Mouse (Mus musculus) spleen, adult 2 months (tissue): ENCODE results near the gene Il1r1. TPM values are rescaled to one million over a fixed set of nuclear protein-coding genes. Genes with fewer than 3 reads are reported as not detected.

Source experiments
- DNase-seq, 2 experiments: peaks; one replicate each; pipeline versions ENCODE4 v3.0.0 to v3.0.0-alpha.2; 2012 to 2021; ENCODE audit warnings: low spot score in 2 of 2, low read depth in 1 of 2
- H3K27ac ChIP-seq: fragments of 200-500 bp; 2 replicates; pipeline ENCODE4 v1.5.1; 2012; ENCODE audit warnings: low read length, inconsistent platforms; ENCODE audit not compliant: insufficient read depth
- H3K27me3 ChIP-seq: fragments of 200-500 bp; 2 replicates; pipeline ENCODE4 v1.6.1; 2012; ENCODE audit warnings: mild to moderate bottlenecking, moderate library complexity, low read length, inconsistent platforms; ENCODE audit not compliant: control insufficient read depth, insufficient read depth
- H3K36me3 ChIP-seq: fragments of 200-500 bp; 2 replicates; pipeline ENCODE4 v1.6.1; 2012; ENCODE audit warnings: mild to moderate bottlenecking, low read length, inconsistent platforms; ENCODE audit not compliant: control insufficient read depth, insufficient read depth
- H3K4me1 ChIP-seq: fragments of 200-500 bp; 2 replicates; pipeline ENCODE4 v1.6.1; 2011; ENCODE audit warnings: inconsistent platforms; ENCODE audit not compliant: control insufficient read depth, insufficient read depth, insufficient read length
- H3K4me3 ChIP-seq: fragments of 200-500 bp; 2 replicates; pipeline ENCODE4 v1.5.1; 2011; ENCODE audit warnings: mild to moderate bottlenecking, inconsistent platforms; ENCODE audit not compliant: insufficient read depth, insufficient read length; ENCODE audit errors: extremely low read depth
- CTCF ChIP-seq: fragments of 200-500 bp; IDR thresholded peaks from 2 replicates; pipeline ENCODE4 v1.5.1; 2011; ENCODE audit warnings: mild to moderate bottlenecking, inconsistent platforms; ENCODE audit not compliant: insufficient read depth, insufficient read length, insufficient replicate concordance; ENCODE audit errors: extremely low read depth
- POLR2A ChIP-seq: fragments of 200-500 bp; IDR thresholded peaks from 2 replicates; pipeline ENCODE4 v1.6.1; 2011; ENCODE audit warnings: low read depth, low read length, inconsistent platforms
- WGBS: fragments of 180-500 bp; shearing (Covaris S2); methylation state at CpG from one replicate; pipeline ENCODE4 v1.1.7; 2018; 5-methylcytosine and 5-hydroxymethylcytosine counted together
- polyA plus RNA-seq: library from polyadenylated mRNA; depleted of rRNA; stranded (reverse); fragments of >200 nt; gene quantifications from 2 replicates; pipeline ENCODE4 v1.2.3, GENCODE M21; 2012

Il1r1 gene
- polyA plus RNA-seq, 1 experiment = 3.9 TPM

GRCm38 (mm10) chr1:40218603-40219002 is 6.3 kb upstream of the Il1r1 start:
- WGBS = 72% methylated on average over 3 of the region's 3 CpGs
- no peak for DNase-seq
- Histone ChIP-seq H3K4me1 (no peaks in the 10 kb centered on the region), H3K4me3 (no peak overlapping the region), H3K27me3 (no peaks in the 10 kb centered on the region), H3K36me3 (no peaks in the 10 kb centered on the region), H3K27ac (no peak overlapping the region)
- no peak for TF ChIP-seq POLR2A
- no peak for TF ChIP-seq CTCF

GRCm38 (mm10) chr1:40220549-40220948 is 4.3 kb upstream of the Il1r1 start:
- no peak for TF ChIP-seq CTCF
- no peak for TF ChIP-seq POLR2A
- Histone ChIP-seq H3K27me3 (no peaks in the 10 kb centered on the region), H3K36me3 (no peaks in the 10 kb centered on the region), H3K4me1 (0 out of 2 replicates have a peak, but pooled peaks cover 2% of the 10 kb centered on the region), H3K4me3 (no peak overlapping the region), H3K27ac (no peak overlapping the region)
- 82% methylated on average over 1 of the region's 1 CpGs for WGBS
- DNase-seq = no peak

DNA sequence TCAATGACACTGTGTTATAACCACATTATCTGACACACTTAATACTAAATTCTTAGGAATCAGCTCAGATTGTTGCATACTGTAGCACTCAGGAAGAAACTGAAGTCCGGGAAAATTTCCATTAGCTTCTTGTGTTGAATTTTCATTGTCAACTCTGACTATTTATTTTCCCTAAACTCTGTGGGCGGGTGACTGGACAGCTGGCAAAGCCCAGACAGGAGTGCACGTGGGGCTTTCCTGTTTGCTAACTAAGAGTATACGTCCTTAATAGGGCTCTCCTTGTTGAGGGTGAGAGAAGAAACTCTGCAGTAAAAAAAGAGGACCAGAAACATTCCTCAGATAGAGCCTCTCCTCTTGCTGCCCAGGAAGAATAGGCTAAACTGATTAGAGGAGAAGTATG is 3.0 kb upstream of the Il1r1 start:
- DNase-seq = no peak
- WGBS = 72% methylated on average over 4 of the region's 4 CpGs

GRCm38 (mm10) chr1:40222680-40223079 is 2.2 kb upstream of the Il1r1 start:
- no peak for DNase-seq
- WGBS = 89% methylated on average over 8 of the region's 8 CpGs
- no peak overlapping the region for H3K27ac ChIP-seq

More for the DNA sequence above, 3.0 kb upstream of the Il1r1 start:
- H3K4me3 ChIP-seq = no peak overlapping the region
- H3K27me3 ChIP-seq = no peaks in the 10 kb centered on the region
- TF ChIP-seq CTCF (no peak), POLR2A (no peak)
- no peak overlapping the region for H3K27ac ChIP-seq
- no peaks in the 10 kb centered on the region for H3K36me3 ChIP-seq
- H3K4me1 ChIP-seq = 0 out of 2 replicates have a peak, but pooled peaks cover 2% of the 10 kb centered on the region

GRCm38 (mm10) chr1:40223591-40223990 is 1.3 kb upstream of the Il1r1 start:
- TF ChIP-seq POLR2A (no peak), CTCF (no peak)
- Histone ChIP-seq H3K4me3 (no peak overlapping the region), H3K4me1 (0 out of 2 replicates have a peak, but pooled peaks cover 2% of the 10 kb centered on the region), H3K27ac (no peak overlapping the region), H3K27me3 (no peaks in the 10 kb centered on the region), H3K36me3 (no peaks in the 10 kb centered on the region)
- no peak for DNase-seq
- WGBS = 95% methylated on average over 2 of the region's 2 CpGs

More at GRCm38 (mm10) chr1:40222680-40223079, 2.2 kb upstream of the Il1r1 start:
- H3K27me3 ChIP-seq = no peaks in the 10 kb centered on the region
- no peaks in the 10 kb centered on the region for H3K36me3 ChIP-seq
- no peak for TF ChIP-seq CTCF
- no peak for TF ChIP-seq POLR2A
- H3K4me3 ChIP-seq = no peak overlapping the region
- H3K4me1 ChIP-seq = 0 out of 2 replicates have a peak, but pooled peaks cover 2% of the 10 kb centered on the region

DNA sequence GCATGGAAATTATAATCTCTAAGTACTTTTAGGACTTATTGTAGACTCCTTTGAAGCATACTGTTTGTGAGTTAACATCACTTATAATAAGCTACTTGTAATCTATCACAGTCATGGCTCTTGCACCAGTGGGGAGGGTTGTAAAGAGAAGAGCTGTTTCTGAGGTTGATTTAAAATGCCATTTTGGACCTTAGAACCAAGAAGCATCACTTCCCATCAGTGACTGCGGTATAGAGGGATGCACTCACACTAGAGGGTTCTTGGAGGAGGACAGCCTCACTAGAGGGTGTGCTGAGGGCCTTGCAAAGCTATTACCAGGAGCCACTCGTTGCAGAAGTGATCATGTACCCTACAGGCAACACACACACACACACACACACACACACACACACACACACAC is 700 bp downstream of the Il1r1 start:
- no peaks in the 10 kb centered on the region for H3K36me3 ChIP-seq
- DNase-seq = no peak
- 0 out of 2 replicates have a peak, but pooled peaks cover 2% of the 10 kb centered on the region for H3K4me1 ChIP-seq
- no peak for TF ChIP-seq POLR2A
- no peak for TF ChIP-seq CTCF
- H3K27ac ChIP-seq = no peak overlapping the region
- WGBS = 73% methylated on average over 2 of the region's 2 CpGs
- no peaks in the 10 kb centered on the region for H3K27me3 ChIP-seq
- no peak overlapping the region for H3K4me3 ChIP-seq

DNA sequence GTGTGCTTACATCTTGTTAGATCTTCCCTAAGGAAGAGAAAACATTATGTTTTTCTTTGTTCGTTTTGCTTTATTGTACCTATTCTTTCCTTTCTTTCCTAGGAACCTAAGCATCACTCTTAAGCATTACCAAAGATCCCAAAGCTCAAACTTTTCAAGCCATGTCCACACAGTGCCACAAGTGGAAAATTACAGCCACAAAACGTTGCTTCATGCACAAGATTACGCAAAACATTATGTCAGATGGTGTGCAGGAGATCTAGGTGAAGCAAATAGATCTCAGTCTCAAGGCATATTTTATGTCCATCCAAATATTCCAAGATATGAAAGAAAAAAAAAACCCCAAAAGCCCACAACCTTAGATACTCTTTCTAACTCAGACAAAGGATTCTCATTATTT is 4.2 kb downstream of the Il1r1 start:
- Histone ChIP-seq H3K4me1 (0 out of 2 replicates have a peak, but pooled peaks cover 2% of the 10 kb centered on the region), H3K27ac (no peak overlapping the region)
- 84% methylated on average over 3 of the region's 3 CpGs for WGBS

More for the DNA sequence above, 4.2 kb downstream of the Il1r1 start:
- no peaks in the 10 kb centered on the region for H3K36me3 ChIP-seq
- no peak for TF ChIP-seq CTCF
- TF ChIP-seq POLR2A = no peak
- H3K27me3 ChIP-seq = no peaks in the 10 kb centered on the region
- no peak for DNase-seq
- H3K4me3 ChIP-seq = no peak overlapping the region
